Mouse (Mus musculus) forebrain, embryonic 11.5 days (tissue): ENCODE measurements around the gene Ahcyl2. TPM values are rescaled to one million over a fixed set of nuclear protein-coding genes. Genes with fewer than 3 reads are reported as not detected.
"Not testable (repeated sequence)": the region's sequence is repeated elsewhere in the genome, so short reads cannot be mapped to it uniquely, and the experiment has no call there.

Source experiments
- ATAC-seq: fragments of 200-750 bp; cut with Nextera tagmentation; replicated peaks from 2 replicates; pipeline ENCODE4 v1.8.0; 2017; ENCODE audit warnings: moderate TSS enrichment; ENCODE audit not compliant: low FRiP score
- DNase-seq: peaks from one replicate; pipeline ENCODE4 v3.0.0-alpha.2; 2017; ENCODE audit warnings: low spot score
- H3K27ac ChIP-seq: fragments of 300-500 bp; sonication (generic); 2 replicates; pipeline ENCODE4 v1.5.1; 2014; ENCODE audit warnings: low read depth, low read length
- H3K27me3 ChIP-seq: fragments of 300-500 bp; sonication (generic); 2 replicates; pipeline ENCODE4 v1.6.1; 2014; ENCODE audit warnings: mild to moderate bottlenecking, low read length, mixed read lengths; ENCODE audit not compliant: control insufficient read depth, insufficient read depth
- H3K36me3 ChIP-seq: fragments of 300-500 bp; sonication (generic); 2 replicates; pipeline ENCODE4 v1.6.1; 2014; ENCODE audit warnings: mild to moderate bottlenecking, low read length, moderate library complexity, mixed read lengths; ENCODE audit not compliant: control insufficient read depth, insufficient read depth
- H3K4me1 ChIP-seq: fragments of 300-500 bp; sonication (generic); replicated peaks from 2 replicates; pipeline ENCODE4 v1.6.1; 2014; ENCODE audit warnings: low read length, mixed read lengths; ENCODE audit not compliant: control insufficient read depth, insufficient read depth
- H3K4me2 ChIP-seq: fragments of 300-500 bp; sonication (generic); 2 replicates; pipeline ENCODE4 v1.6.1; 2014; ENCODE audit warnings: low read depth, mild to moderate bottlenecking, low read length, moderate library complexity, mixed read lengths; ENCODE audit not compliant: severe bottlenecking
- H3K4me3 ChIP-seq: fragments of 300-500 bp; sonication (generic); 2 replicates; pipeline ENCODE4 v1.5.1; 2014; ENCODE audit warnings: low read depth, low read length
- H3K9ac ChIP-seq: fragments of 300-500 bp; sonication (generic); 2 replicates; pipeline ENCODE4 v1.6.1; 2014; ENCODE audit warnings: low read length
- H3K9me3 ChIP-seq: fragments of 300-500 bp; sonication (generic); 2 replicates; pipeline ENCODE4 v1.6.1; 2016; ENCODE audit warnings: low read length, mixed read lengths; ENCODE audit not compliant: control insufficient read depth
- WGBS: fragments of 180-500 bp; shearing (Covaris S2); extraction: QIAGEN DNeasy Blood & Tissue Kit; methylation state at CpG from one replicate; pipeline ENCODE4 v1.1.7; 2014; 5-methylcytosine and 5-hydroxymethylcytosine counted together
- polyA plus RNA-seq: library from polyadenylated mRNA; unstranded; fragments of >200 nt; fragmentation: Nextera tagmentation; extraction: Ambion mirVana; gene quantifications from 2 replicates; pipeline ENCODE4 v1.2.1, GENCODE M21; 2014

Ahcyl2 gene
- polyA plus RNA-seq, 1 experiment from 2014 or later, result 19.1 TPM

GRCm38 (mm10) chr6:29814616-29815015, 46.8 kb downstream of the Ahcyl2 start:
- ATAC-seq (peak; percentile 76), DNase-seq (no peak)
- H3K4me3 ChIP-seq, result no peak overlapping the region
- peak overlapping the region; percentile 14; the same call in 1 of the 2 replicates for H3K9ac ChIP-seq
- WGBS, result 5% methylated on average over 2 of the region's 2 CpGs
- H3K36me3 ChIP-seq, result no peaks in the 10 kb centered on the region
- no peaks in the 10 kb centered on the region for H3K27me3 ChIP-seq
- H3K4me1 ChIP-seq, result peaks cover 6% of the 10 kb centered on the region; the same call in 1 of the 2 replicates
- H3K27ac ChIP-seq, result peak overlapping the region; percentile 79
- H3K4me2 ChIP-seq, result peak overlapping the region; percentile 5; the same call in 1 of the 2 replicates
- no peaks in the 10 kb centered on the region for H3K9me3 ChIP-seq

- peak overlapping the region; percentile 79 for H3K27ac ChIP-seq
- ATAC-seq, result peak; percentile 36; the same call in 1 of the 2 replicates
- H3K9ac ChIP-seq, result no peak overlapping the region; the same call in 1 of the 2 replicates
Measured at GRCm38 (mm10) chr6:29815060-29815459, 47.2 kb downstream of the Ahcyl2 start.

GRCm38 (mm10) chr6:29815634-29816033, 47.8 kb downstream of the Ahcyl2 start:
- WGBS, result 71% methylated on average over 2 of the region's 2 CpGs
- DNase-seq, result no peak
- peaks cover 6% of the 10 kb centered on the region; the same call in 1 of the 2 replicates for H3K4me1 ChIP-seq
- no peaks in the 10 kb centered on the region for H3K9me3 ChIP-seq
- no peaks in the 10 kb centered on the region for H3K27me3 ChIP-seq
- H3K27ac ChIP-seq, result no peak overlapping the region; the same call in 1 of the 2 replicates
- no peak overlapping the region for H3K9ac ChIP-seq
- H3K4me3 ChIP-seq, result no peak overlapping the region
- no peak for ATAC-seq
- H3K4me2 ChIP-seq, result no peak overlapping the region
- H3K36me3 ChIP-seq, result no peaks in the 10 kb centered on the region

More at GRCm38 (mm10) chr6:29815060-29815459, 47.2 kb downstream of the Ahcyl2 start:
- WGBS, result 48% methylated on average over 3 of the region's 3 CpGs
- peaks cover 6% of the 10 kb centered on the region; the same call in 1 of the 2 replicates for H3K4me1 ChIP-seq
- H3K9me3 ChIP-seq, result no peaks in the 10 kb centered on the region
- no peak overlapping the region for H3K4me3 ChIP-seq
- no peak for DNase-seq
- H3K36me3 ChIP-seq, result no peaks in the 10 kb centered on the region
- no peak overlapping the region; the same call in 1 of the 2 replicates for H3K4me2 ChIP-seq
- no peaks in the 10 kb centered on the region for H3K27me3 ChIP-seq

GRCm38 (mm10) chr6:29816371-29816770, 48.6 kb downstream of the Ahcyl2 start:
- H3K36me3 ChIP-seq, ATAC-seq, H3K27me3 ChIP-seq, H3K4me1 ChIP-seq, DNase-seq, H3K27ac ChIP-seq, H3K9me3 ChIP-seq, H3K4me3 ChIP-seq, H3K9ac ChIP-seq, H3K4me2 ChIP-seq: not testable (repeated sequence)
- WGBS, result 82% methylated on average over 12 of the region's 12 CpGs

GRCm38 (mm10) chr6:29819309-29819708, 51.5 kb downstream of the Ahcyl2 start:
- DNase-seq, result no peak
- no peak for ATAC-seq
- Histone ChIP-seq H3K36me3 (no peaks in the 10 kb centered on the region), H3K4me1 (peaks cover 4% of the 10 kb centered on the region; the same call in 1 of the 2 replicates), H3K27me3 (no peaks in the 10 kb centered on the region), H3K4me3 (no peak overlapping the region), H3K4me2 (no peak overlapping the region), H3K9me3 (no peaks in the 10 kb centered on the region), H3K9ac (no peak overlapping the region), H3K27ac (no peak overlapping the region)
- WGBS, result 31% methylated on average over 3 of the region's 3 CpGs

- no peak for DNase-seq
- H3K9me3 ChIP-seq, result no peaks in the 10 kb centered on the region
Measured at GRCm38 (mm10) chr6:29820314-29820713, 52.5 kb downstream of the Ahcyl2 start.

GRCm38 (mm10) chr6:29820926-29821325, 53.1 kb downstream of the Ahcyl2 start:
- no peak overlapping the region for H3K4me2 ChIP-seq
- H3K9ac ChIP-seq, result no peak overlapping the region

More at GRCm38 (mm10) chr6:29820314-29820713, 52.5 kb downstream of the Ahcyl2 start:
- H3K27ac ChIP-seq, result no peak overlapping the region
- no peaks in the 10 kb centered on the region for H3K36me3 ChIP-seq
- no peak for ATAC-seq
- no peak overlapping the region for H3K9ac ChIP-seq
- no peaks in the 10 kb centered on the region; the same call in 1 of the 2 replicates for H3K4me1 ChIP-seq
- H3K4me3 ChIP-seq, result no peak overlapping the region
- H3K27me3 ChIP-seq, result no peaks in the 10 kb centered on the region
- H3K4me2 ChIP-seq, result no peak overlapping the region
- 72% methylated on average over 4 of the region's 4 CpGs for WGBS

GRCm38 (mm10) chr6:29821770-29822169, 54.0 kb downstream of the Ahcyl2 start:
- ATAC-seq, result no peak
- Histone ChIP-seq H3K9ac (no peak overlapping the region), H3K4me1 (no peaks in the 10 kb centered on the region), H3K4me2 (no peak overlapping the region), H3K27ac (no peak overlapping the region), H3K4me3 (no peak overlapping the region), H3K36me3 (no peaks in the 10 kb centered on the region), H3K27me3 (no peaks in the 10 kb centered on the region), H3K9me3 (no peaks in the 10 kb centered on the region)
- 61% methylated on average over 1 of the region's 1 CpGs for WGBS
- no peak for DNase-seq

More at GRCm38 (mm10) chr6:29820926-29821325, 53.1 kb downstream of the Ahcyl2 start:
- Histone ChIP-seq H3K9me3 (no peaks in the 10 kb centered on the region), H3K36me3 (no peaks in the 10 kb centered on the region), H3K27me3 (no peaks in the 10 kb centered on the region), H3K4me3 (no peak overlapping the region), H3K4me1 (no peaks in the 10 kb centered on the region), H3K27ac (no peak overlapping the region)
- ATAC-seq (no peak), DNase-seq (no peak)
- WGBS, result 93% methylated on average over 3 of the region's 3 CpGs

GRCm38 (mm10) chr6:29825302-29825701, 57.5 kb downstream of the Ahcyl2 start:
- no peak overlapping the region for H3K27ac ChIP-seq
- H3K27me3 ChIP-seq, result no peaks in the 10 kb centered on the region
- no peak overlapping the region for H3K4me2 ChIP-seq
- H3K9me3 ChIP-seq, result no peaks in the 10 kb centered on the region
- ATAC-seq (no peak), DNase-seq (no peak)
- no peaks in the 10 kb centered on the region for H3K36me3 ChIP-seq
- no peak overlapping the region for H3K9ac ChIP-seq
- H3K4me3 ChIP-seq, result no peak overlapping the region
- WGBS, result 62% methylated on average over 2 of the region's 2 CpGs
- H3K4me1 ChIP-seq, result no peaks in the 10 kb centered on the region
